Mouse (Mus musculus): Measurements from ENCODE around the gene Slc25a44.
"Not testable (repeated sequence)": the region's sequence is repeated elsewhere in the genome, so short reads cannot be mapped to it uniquely, and the experiment has no call there.

Gene Slc25a44

DNA sequence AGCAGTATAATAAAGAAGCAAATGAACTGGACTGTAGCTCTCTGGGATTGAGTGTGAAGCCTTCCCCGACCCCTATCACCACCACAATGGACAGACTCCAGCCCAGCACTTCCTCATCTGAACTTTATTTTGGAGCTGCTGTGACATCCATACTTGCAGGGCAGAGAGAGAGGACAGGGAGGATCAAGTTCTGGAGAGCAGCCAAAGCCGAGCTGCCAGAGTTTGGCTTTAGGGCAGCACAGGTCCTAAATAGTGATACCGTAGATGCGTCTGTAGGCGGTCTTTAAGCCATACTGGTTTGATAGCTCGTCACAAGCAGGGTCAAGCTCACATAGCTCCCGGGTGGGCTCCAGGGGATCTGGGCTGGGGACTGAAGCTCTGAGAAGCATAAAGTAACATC, 56.4 kb downstream of the Slc25a44 start:
- DNase-seq (ENCODE audit: low read depth, low spot score) = not testable (repeated sequence)

DNA sequence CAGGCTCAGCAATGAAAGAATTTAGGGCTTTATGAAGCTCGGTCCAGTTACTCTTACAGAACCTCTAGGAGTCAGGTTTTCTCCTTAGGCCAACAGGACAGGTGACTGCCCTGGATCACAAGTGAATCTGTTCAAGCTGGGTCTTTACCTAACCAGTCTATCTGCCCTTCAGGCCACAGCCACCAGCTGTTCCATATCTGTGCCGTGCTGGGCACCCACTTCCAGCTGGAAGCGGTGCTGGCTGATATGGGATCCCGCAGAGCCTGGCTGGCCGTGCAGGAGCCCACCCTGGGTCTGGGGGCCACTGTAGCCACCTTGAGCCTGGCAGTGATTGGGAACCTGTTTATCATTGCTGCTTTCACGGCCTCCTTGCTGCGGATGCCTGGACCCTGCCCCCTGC, 57.4 kb downstream of the Slc25a44 start:
- DNase-seq (ENCODE audit: low read depth, low spot score) = not testable (repeated sequence)

DNA sequence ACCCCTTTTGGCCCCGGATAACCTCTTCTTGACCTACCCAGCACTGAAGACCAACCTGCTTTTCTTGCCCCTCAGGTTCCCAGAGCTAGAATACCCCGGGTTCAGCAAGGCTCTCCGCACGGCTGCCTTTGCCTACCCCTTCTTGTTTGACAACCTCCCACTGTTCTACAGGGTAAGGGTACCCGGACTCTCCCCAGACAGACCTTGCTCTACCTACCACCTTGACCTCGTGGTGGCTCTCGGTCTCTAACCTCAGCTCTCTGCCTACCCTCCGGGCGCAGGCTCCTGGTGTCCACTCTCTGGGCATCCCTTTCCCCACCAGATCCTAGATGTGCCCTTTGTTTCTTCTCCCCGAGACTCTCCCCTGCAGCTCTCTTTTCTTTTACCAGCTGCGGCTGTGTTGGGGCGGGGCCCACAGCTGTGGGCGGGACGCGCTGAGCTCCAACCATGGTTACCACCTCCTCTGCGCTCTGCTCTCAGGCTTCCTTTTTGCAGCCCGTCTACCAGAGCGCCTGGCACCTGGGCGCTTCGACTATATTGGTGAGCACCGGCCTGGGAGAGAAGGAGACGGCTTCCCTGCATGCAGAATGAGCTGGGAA, 58.0 kb downstream of the Slc25a44 start:
- DNase-seq (ENCODE audit: low read depth, low spot score) = peak; percentile 35

DNA sequence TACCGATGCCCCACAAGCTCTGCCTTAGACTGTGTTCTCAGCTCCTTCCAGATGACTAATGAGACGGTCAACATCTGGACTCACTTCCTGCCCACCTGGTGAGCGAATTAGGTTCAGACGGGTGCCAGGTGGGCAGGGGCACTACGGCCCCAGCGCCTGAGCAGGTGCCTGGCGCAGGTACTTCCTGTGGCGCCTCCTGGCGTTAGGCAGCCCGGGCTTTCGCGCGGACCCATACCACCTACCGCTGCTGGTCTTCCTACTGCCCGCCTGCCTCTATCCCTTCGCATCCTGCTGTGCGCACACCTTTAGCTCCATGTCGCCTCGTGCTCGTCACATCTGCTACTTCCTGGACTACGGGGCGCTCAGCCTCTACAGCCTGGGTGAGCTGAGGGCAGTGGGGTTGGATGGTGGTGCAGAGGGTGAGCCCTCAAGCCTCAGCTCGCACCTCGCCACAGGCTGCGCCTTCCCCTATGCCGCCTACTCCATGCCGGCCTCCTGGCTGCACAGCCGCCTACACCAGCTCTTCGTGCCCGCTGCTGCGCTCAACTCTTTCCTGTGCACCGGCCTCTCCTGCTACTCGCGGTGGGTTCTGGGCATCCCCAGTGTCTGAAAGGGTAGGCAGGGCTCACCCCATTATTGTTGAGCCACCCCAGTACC, 59.1 kb downstream of the Slc25a44 start:
- no peak for DNase-seq (ENCODE audit: low read depth, low spot score)

DNA sequence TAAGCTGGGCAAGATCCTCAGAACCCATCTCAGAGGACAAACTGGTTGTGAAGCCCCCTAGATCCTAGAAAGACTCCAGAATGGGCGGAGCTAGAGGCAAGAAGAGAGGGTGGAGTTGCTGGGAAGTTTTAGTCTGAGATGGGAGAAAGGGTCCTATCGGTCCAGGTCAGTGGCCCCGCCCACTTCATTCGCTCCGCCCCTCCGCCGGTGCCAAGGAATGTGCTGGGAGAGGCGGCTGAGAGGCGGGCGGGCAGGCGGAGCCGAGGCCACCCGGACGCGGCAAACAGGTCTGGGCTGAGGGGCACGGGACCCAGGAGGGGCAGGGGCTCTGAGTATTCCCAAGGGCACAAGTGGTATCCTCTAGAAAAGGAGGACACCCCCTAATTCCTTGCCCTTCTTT, 60.6 kb downstream of the Slc25a44 start, which contains the start of gene Paqr6:
Gene Paqr6, plus strand, starts transcription at position 248 of the 400 bp plus-strand sequence.
- peak; percentile 40 for DNase-seq (ENCODE audit: low read depth, low spot score)

DNA sequence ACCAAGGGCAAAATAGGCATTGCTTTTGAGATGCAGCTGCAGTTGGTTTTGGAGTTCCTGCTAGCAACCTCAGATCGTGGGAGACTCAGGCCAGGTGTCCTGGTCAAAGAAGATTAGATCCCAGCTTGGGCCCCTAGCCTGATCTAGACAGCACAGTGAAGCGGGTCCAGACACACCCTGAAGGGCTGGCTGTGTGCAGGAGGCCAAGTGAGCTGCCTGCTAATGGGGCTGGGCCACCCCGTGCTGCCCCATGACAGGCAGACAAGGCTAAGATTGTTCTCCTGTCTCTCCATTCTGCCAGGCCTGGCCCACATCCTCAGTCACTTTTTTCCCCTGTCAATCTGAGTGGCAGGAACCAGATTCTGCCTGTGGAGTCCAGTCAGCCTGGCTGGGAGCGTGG, 61.2 kb downstream of the Slc25a44 start:
- no peak for DNase-seq (ENCODE audit: low read depth, low spot score)

DNA sequence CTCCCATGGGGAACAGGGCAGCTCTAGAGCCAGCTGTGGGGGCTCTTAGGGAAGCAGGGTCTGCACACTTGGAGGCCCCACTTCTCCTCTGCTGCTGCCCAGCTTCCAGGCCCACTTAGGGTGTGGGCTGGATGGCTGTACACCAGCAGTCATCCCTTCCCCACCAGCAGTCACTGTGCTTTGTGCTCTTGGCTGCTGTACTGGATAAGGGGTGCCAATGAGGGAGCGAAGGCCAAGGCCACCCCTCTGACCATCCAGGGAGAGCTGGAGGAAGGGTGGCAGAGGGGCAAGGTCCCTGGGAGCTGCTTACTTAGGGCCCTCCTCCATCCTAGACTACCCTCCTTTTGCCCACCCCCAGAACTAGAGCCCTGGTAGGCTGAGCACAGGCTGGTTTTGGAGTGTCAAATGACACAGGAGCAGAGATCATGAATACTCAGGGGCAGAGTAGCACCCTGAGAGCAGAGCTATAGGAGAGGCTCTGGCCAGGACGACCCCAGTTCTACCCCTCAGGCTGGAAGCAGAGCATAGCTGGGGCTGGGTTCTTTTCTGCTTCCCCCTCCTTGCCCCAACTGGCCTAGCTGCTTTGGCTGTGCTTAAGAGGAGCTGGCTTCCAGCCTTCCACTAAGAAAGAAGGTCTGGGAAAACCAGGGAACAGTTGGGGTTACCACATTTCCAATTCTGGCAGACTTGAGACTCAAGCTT, 63.2 kb downstream of the Slc25a44 start:
- DNase-seq (ENCODE audit: low read depth, low spot score) = no peak

DNA sequence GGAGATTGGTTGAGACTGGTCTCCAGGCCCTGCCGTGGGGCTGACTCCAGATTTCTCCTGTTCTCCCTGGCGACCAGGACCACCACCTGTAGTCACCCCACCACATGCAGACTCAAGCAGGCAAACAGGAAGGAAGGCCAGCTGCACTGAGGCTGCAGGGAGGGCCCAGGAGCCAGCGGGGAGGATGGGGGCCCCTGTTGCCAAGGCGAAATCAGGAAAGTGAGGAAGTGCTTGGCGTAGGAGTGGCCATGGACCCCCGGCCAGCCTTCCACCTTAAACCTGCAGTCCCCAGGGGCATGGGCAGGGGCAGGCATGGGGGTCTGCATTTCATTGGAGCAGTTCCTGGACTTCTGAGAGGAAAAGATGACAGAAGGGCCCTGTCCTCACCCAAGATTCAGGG, 63.8 kb downstream of the Slc25a44 start:
- no peak for DNase-seq (ENCODE audit: low read depth, low spot score)
